Mouse (Mus musculus): ENCODE results near the gene Apoa1.

Gene Apoa1

DNA sequence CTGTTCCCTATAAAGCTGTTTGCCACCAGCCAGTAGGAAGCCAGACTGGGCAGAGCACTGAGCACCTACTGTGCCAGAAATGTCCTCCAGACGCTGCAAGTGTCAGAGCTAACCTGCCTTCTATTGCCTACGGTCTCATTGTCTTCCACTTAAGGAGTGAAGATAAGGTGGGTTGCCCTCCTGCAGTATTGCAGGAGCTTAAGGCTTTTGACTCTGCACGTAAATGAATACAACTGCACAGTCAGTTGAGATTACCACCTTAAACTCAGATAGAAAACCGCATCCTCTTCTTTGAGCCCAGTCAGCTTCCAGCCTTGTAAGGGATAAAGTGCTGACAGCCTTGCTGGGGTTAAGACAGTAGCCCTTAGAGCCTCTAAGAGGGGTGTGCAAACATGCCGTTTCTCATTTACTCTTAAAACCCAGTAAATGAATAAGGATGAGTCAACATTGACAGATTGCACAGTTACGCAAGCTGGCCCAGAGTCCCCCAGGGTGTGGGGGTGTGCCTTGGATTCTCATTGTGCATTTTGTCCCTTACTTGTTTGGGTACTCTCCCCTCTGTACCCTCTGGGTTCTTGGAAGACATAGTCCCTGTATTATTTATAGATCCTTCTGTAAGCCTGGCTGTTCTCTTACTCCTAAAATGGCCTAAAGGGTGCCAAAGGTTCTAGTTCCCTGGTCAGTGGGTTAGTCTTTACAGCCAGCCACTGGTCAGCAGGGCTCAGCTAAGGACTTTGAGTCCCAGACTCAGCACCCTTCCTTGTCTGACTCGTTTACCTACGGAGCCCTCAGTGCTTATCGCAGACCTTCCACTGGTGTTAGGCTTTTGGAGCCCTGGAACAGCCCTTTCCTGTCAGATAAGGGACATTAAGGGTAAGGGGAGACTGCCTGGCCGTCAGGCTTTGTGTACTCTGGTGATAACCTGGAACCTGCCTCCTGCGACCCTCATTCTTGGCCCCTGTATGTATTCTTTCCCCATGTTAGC lies 12.8 kb upstream of the Apoa1 start:
- DNase-seq (ENCODE audit: low spot score in 2 of 2) = no peak

DNA sequence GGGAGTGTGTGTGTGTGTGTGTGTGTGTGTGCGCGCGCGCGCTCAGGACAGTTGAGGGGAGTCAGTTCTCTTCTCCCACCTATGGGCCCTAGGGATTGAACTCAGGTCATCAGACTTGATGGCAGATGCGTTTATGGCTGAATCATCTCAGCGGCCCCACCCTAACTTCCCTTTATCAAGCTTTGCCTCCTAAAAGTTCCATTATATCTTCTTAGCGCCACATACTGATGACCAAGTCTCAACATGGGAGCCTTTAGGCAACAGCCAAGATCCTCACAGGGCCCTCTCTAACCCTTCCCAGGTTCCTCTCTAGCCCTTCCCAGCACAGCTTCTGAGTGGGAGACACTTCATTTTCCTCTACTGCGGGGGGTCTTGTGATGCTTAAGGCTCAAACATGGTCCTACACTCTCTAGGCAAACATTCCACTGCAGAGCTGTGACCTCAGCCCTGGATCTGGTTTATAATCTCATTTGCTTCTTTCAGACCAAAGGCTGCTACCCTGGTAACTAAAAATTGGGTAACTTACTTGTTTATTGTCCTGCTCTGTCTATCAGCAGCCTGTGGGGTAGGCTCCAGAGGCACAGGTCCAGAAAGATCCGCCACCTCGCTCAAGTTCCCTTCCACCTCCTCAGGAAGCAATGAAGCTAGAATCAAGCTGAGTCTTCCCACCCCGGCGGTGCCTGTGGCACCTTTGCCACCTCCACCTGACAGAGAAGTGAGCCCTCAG lies 11.5 kb upstream of the Apoa1 start:
- DNase-seq (ENCODE audit: low spot score in 2 of 2) = no peak

DNA sequence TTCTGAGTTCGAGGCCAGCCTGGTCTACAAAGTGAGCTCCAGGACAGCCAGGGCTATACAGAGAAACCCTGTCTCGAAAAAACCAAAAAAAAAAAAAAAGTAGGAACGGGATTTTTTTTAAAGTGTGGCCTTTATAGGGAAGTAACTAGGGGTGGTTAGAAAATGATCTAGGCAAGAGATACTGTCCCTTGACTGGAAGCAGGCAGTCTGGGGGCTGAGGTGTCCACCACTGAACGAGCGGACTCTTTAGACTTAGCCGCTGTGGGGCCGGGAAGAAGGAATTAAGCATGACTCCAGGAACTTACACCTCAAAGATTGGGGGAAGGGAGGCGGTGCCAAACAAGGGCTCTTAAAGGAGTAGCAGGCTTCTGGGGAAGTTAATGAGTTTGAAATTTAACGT lies 10.2 kb upstream of the Apoa1 start:
- no peak for DNase-seq (ENCODE audit: low spot score in 2 of 2)

DNA sequence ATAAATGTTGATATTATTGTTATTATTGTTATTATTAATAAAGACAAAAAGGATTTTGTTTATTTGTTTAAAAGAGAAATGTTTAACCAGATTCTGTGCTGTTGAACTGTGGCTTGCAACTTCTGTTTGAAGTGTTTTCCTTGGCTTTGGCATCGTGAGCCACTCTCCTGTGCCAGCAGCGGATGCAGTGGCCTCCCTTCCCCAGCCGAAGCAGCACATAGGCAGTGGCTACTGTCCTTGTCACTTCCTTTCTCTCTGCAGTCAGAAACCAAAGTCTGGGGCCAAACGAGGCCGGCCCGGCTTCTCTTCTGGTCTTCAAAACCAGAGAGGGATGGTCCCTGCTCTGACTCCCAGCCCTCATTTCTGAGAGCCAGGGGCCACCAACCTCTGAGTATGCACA lies 5.3 kb upstream of the Apoa1 start:
- no peak for DNase-seq (ENCODE audit: low spot score in 2 of 2)

DNA sequence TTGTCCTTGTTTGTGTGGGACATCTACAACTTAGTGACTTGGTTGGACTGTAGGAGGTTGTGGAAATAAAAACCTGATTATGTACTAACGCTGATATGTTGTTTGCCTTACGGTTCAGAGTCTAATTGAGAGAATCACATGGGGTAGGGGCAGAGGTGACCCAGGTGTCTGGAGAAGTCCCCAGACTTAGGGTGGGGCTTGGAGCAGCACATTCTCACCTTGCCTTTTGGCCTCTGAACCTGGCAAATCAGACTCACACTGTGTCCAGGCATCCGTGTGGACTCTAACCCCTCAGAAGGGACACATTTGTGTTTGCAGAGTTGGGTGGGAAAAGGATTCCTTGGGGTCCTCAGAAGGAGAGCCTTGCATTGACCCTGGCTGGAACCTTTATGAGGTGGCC lies 4.3 kb upstream of the Apoa1 start:
- DNase-seq (ENCODE audit: low spot score in 2 of 2) = no peak

DNA sequence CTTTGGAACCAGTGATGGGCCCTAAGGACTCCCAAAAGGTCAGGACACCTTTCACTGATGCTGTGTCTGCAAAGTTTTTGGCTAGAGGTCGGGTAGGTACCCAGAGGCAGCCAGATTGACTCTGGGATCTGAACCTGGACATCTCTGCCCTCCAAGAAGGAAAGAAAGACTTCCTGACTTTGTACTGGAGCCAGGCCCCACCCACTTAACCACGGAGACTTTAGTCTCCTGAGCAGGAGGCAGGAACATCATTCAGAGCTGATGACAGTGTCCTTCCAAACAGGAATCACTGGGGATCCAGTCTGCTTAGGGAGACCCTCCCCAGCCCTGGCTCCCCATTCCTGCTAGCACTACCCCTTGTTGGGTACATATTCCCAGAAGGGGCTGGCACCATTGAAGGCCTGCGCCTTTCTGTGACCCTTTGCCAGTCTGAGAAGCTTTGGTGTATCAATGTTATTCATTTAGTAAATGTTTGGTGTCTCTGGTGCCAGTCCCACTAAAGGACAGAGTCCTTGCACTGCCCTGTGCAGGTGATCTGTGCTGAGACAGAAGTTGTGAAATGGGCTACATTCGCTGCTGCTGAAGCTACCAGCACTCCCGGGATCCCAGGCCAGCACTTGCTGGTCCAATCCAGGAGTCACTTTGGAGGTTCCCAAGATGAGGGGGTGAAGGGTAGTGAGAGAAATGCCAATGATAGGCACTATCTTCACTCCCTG lies 3.3 kb upstream of the Apoa1 start:
- no peak for DNase-seq (ENCODE audit: low spot score in 2 of 2)

DNA sequence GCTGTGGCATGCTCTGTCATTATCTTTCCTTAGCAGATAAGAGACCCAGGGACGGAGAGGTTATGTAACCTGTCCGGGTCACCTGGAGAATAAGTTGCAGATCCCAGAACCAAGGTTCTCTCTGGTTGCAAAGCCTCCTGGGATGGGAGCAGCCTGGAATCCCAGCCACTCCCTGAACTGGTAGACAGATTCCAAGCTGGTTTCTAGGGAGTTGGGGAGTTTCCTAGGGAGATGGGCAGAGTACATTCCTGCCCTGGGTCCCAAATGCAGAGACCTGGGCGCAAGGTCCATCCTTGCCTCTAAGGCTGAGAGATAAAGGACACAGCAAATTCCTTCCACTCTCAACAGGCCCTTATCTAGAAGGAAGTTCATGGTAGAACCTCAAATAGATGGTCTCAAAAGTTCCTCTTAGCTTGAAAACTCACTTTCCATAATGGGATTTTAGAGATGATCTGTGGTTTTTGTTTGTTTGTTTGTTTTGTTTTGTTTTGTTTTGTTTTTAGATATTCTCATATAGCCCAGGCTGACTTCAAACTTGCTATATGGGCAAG lies 1.2 kb upstream of the Apoa1 start:
- DNase-seq (ENCODE audit: low spot score in 2 of 2) = no peak

DNA sequence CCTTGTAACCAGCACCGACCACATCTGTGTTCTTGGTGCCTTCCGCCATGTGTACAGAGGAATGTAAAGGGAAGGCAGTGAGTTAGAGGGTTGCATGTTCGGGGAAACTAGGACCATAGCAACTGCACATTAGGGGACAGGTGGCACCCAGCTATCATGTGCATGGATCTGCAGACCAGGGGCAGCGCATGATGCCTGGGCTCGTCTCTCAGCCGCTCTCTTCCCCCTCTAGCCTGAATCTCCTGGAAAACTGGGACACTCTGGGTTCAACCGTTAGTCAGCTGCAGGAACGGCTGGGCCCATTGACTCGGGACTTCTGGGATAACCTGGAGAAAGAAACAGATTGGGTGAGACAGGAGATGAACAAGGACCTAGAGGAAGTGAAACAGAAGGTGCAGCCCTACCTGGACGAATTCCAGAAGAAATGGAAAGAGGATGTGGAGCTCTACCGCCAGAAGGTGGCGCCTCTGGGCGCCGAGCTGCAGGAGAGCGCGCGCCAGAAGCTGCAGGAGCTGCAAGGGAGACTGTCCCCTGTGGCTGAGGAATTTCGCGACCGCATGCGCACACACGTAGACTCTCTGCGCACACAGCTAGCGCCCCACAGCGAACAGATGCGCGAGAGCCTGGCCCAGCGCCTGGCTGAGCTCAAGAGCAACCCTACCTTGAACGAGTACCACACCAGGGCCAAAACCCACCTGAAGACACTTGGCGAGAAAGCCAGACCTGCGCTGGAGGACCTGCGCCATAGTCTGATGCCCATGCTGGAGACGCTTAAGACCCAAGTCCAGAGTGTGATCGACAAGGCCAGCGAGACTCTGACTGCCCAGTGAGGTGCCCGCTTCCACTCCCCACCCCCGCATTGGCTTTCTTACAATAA lies 1.4 kb downstream of the Apoa1 start:
- DNase-seq (ENCODE audit: low spot score in 2 of 2) = peak; percentile 14 to 26

DNA sequence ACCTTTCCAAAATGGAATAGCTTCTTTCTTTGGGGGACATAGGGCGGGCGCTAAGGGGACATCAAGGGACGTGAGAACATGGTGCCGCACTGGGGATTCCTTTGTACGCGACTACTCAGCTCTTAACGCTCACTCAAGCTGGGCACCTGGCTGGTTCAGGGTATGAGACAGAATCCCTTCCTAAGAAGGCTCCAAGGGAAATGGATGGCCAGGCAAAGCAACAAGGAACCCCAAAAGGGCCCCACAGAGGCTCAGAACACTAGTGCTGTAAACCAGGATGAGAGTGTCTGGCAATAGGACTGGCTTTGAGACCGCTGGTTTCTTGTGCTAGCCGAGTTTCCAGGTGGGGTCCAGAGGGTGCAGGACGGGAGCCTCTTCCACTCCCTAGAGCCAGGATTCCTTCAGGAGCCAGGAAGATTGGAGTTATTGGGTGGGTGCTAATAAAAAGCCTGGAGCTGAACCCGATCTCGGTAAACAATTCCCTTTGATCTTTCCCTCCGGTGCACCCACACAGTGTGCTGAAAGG lies 2.1 kb downstream of the Apoa1 start:
- DNase-seq (ENCODE audit: low spot score in 2 of 2) = no peak

DNA sequence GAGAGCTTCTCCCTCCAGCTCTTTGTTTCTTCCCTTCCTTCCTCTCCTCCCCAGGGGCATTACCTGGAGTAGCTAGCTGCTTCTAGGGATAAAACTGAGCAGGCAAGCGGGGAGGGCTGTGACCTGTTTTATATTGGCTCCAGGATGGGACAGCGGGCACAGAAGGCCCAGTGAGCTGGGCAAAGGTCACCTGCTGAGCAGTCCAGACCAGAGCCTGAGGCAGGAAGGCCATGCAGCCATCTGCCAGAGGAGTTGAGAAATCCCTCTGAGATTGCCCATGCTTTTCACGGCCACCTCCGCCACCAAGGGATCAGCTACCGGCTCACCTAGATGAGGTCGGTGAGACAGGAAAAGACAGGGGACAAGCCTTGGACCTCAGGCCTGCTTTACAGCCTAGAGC lies 6.8 kb downstream of the Apoa1 start:
- DNase-seq (ENCODE audit: low spot score in 2 of 2) = no peak

DNA sequence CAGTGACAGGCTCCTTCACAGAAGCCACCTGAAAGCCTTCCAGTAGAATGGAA lies 7.0 kb downstream of the Apoa1 start, which contains the start of gene Apoc3:
Gene Apoc3 (minus strand): TSS at position 41 of the 53 bp plus-strand sequence.
- no peak for DNase-seq (ENCODE audit: low spot score in 2 of 2)

DNA sequence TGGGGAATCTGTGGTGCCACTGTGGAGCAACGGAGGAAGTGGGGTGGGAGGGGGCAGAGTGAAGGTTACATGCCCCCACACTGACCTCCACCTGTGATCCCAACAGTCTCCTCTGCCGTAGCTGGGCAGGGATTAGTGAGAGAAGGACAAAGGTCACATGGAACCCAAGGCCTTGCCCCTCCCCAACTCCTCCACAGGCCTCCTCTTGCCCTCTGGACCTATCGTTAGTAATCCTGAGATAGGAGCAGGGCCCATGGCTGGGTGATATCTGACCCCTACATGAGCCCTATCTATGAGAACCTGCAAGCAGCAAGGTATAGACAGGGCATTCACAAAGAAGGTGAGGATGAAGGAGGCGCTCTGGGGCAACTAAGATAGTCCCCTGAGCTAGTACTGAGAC lies 7.3 kb downstream of the Apoa1 start:
- no peak for DNase-seq (ENCODE audit: low spot score in 2 of 2)

DNA sequence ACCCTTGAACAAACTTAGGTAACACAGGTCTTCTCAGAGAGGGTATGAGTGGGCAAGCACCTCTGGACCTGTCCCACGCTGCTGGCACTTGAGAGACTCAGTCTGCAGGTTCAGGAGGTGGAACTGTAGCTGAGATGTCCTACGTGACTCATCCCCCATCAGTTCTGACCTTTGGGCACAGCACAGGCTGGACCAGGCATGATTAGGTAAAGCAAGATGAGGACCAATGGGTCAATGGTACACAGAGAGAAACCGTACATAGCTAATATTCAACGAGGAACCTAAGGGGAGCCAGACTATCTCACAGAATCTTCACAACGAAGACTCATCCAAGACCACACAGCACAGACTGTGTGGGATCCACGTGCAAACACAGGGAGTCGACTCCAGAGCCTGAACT lies 10.5 kb downstream of the Apoa1 start:
- no peak for DNase-seq (ENCODE audit: low spot score in 2 of 2)

DNA sequence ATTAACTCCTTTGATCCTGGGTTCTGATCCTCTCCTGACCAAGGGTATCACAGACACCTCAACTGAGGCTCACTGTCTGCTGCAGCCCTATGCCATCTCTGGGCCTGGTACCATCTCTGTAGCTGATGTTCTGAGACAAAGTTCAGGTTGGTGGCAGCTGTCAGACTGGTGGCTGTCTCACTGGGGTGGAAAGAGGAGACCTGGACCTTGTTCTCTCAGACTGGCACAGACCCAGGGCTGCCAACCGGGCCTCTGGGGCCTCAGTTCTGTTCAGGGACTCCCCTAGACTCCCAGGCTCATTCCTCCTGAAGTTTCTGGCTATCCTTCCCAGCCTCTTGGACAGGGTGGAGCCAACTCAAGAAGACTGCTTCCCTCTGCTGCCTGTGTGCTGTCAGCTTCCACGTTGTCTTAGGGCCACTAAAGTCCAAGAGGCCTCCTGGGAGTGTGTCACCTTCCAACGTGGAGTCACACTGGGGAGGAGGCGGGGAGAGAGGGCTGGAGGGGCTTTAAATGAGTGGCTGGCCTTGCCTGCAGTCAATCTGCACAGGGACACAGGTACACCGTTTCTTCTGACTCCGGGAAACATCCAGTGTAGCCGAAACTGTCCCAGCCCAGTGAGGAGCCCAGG lies 12.3 kb downstream of the Apoa1 start, which contains the start of gene Apoa4:
Gene Apoa4 (plus strand): TSS at position 171 of the 628 bp plus-strand sequence.
- no peak for DNase-seq (ENCODE audit: low spot score in 2 of 2)

DNA sequence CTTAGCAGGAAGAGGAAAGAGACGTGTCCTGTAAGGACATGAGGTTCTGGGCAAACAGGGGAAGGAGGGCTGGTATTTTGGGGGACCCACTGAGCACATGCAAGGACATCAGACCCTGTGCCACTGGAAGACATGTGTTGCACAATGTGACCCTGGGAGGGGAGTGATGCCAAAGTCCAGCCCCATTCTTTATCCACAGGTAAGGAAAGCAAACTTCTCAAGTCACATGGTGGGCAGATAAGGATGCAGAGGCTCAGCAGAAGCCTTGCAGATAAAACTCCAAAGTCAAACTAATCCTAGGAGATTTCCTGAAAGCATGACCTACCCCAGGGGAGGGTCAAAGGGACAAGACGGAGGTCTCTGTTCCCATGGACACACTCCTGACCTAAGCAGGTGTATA lies 13.4 kb downstream of the Apoa1 start:
- no peak for DNase-seq (ENCODE audit: low spot score in 2 of 2)

DNA sequence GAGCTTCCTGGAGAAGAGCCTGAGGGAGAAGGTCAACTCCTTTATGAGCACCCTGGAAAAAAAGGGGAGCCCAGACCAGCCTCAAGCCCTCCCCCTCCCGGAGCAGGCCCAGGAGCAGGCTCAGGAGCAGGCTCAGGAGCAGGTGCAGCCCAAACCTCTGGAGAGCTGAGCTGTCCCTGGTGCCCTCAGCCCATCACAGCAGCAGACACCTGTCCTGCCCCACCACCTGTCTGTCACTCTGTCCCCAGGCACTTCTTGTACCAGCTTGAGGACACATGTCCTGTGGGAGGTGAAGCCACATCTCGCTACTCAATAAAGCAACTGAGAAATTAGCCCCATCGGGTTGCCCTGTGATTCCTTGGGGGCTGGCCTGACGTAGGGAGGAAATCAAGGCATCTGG lies 14.7 kb downstream of the Apoa1 start:
- DNase-seq (ENCODE audit: low spot score in 2 of 2) = no peak

DNA sequence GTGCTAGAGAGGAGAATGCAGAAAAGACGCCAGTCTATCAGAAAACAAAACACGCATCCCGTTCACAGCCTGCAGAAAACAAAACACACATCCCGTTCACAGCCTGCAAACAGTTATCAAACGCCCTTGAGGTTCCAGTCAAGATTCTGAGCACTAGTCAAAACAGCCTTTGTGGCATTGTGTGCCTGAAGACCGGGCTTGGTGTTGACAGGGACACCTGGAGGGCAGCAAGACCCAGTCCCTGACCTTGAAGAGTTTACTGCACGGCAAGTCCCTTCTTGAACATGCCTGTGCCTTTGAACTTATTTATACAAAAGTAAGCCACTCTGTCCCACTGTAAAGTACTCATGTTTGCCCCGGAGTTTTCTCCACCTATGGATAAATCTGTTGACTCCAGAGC lies 15.2 kb downstream of the Apoa1 start:
- no peak for DNase-seq (ENCODE audit: low spot score in 2 of 2)

DNA sequence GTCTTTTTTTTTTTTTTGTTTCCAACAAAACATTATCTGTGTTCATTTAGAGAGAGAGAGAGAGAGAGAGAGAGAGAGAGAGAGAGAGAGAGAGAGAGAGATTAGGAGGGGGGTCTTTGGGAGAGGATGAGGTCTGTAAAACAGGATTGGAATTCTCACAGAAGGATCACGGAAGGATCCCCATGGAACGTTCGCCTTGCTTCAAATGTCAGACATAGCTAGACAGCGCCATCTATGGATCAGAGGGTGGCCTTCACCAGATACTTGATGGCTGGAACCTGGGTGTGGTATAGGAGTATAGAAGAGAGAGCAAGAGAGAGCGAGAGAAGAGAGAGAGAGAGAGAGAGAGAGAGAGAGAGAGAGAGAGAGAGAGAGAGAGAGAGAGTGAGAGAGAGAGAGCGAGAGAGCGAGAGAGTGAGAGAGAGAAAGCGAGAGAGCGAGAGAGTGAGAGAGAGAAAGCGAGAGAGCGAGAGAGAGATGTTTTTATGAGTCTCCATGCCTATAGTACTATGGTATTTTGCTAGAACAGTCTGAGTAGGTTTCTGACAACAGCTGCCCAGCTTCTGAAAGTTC lies 18.5 kb downstream of the Apoa1 start:
- DNase-seq (ENCODE audit: low spot score in 2 of 2) = peak in 1 of 2 experiments; percentile 24

DNA sequence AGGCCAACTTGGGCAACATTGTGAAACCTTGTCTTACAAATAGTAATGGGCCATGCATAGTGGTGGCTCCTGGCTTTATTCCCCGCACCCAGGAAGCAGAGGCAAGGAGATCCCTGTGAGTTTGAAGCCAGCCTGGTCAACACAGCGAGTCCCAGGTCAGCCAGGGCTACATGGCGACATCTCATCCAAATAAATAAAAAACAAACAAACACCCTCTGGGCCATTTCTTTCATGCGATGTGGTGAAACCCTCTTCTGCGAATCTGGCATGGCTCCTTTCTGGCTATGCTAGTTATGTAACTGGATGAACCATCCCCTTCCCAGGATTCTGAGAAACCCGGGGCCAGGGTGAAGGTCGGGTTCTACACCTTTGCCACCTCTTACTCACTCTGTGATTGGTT lies 27.8 kb downstream of the Apoa1 start:
- DNase-seq (ENCODE audit: low spot score in 2 of 2) = no peak

DNA sequence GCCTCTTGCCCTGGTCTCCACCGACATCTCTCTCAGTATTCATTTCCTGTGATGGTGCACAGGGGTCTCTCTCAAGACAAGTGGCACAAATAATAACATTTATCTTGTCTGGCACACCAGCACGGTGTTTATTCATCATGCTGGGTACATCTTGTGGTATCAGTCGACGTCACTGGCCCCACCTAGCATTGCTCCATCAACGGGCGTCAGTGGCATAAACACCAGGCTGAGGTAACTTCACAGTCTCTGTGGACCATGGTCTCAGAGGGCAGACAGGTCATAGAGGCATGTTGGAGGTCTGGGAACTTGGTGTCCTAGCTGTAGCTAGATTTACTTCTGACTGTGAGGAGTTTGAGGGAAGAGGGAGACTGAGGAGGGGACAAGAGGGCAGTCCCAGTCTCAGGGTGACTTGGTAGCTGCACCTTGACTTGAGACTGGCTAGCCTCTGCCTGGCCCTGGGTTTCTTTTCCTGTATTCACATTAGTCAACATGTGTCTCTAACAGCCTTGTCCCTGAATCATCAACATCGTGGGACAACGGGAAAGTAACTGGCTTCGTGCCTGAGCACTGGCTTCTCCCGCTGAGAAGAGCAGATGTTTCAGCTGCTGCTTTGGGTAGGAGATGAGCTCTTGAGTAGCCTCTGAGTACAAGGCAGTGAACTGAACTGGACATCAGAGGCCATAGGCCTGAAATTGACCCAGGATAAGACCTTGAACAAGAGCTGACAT lies 28.4 kb downstream of the Apoa1 start:
- DNase-seq (ENCODE audit: low spot score in 2 of 2) = no peak

Measured in spleen, postnatal 14 days (tissue).